Mouse (Mus musculus) small intestine, adult 2 months (tissue): Measurements from ENCODE around the gene Gnat2. TPM values are rescaled to one million over a fixed set of nuclear protein-coding genes. Genes with fewer than 3 reads are reported as not detected.

Experiments
- H3K27ac ChIP-seq: fragments of 200-500 bp; 2 replicates; pipeline ENCODE4 v1.5.1; 2012; ENCODE audit warnings: low read depth, low read length, control low read depth, inconsistent platforms; ENCODE audit not compliant: insufficient read depth
- H3K27me3 ChIP-seq: fragments of 200-500 bp; 2 replicates; pipeline ENCODE4 v1.6.1; 2012; ENCODE audit warnings: mild to moderate bottlenecking, moderate library complexity, low read length, inconsistent platforms; ENCODE audit not compliant: control insufficient read depth, insufficient read depth
- H3K36me3 ChIP-seq: fragments of 200-500 bp; 2 replicates; pipeline ENCODE4 v1.6.1; 2012; ENCODE audit warnings: mild to moderate bottlenecking, low read length, control low read depth, inconsistent platforms; ENCODE audit not compliant: control insufficient read depth, insufficient read depth
- H3K4me1 ChIP-seq: fragments of 200-500 bp; 2 replicates; pipeline ENCODE4 v1.6.1; 2012; ENCODE audit warnings: low read length, inconsistent platforms, mixed read lengths; ENCODE audit not compliant: control insufficient read depth, insufficient read depth, insufficient read length
- H3K4me3 ChIP-seq: fragments of 200-500 bp; 2 replicates; pipeline ENCODE4 v1.5.1; 2012; ENCODE audit warnings: low read depth, mild to moderate bottlenecking, control low read depth, inconsistent platforms, low read length, moderate library complexity
- CTCF ChIP-seq: fragments of 200-500 bp; IDR thresholded peaks from 2 replicates; pipeline ENCODE4 v1.5.1; 2012; ENCODE audit warnings: low read depth, mild to moderate bottlenecking, control low read depth, inconsistent platforms, low read length, moderate library complexity, mixed read lengths; ENCODE audit not compliant: insufficient replicate concordance, insufficient read length; ENCODE audit errors: extremely low read depth
- POLR2A ChIP-seq: fragments of 200-500 bp; IDR thresholded peaks from 2 replicates; pipeline ENCODE4 v1.6.1; 2012; ENCODE audit warnings: low read depth, mild to moderate bottlenecking, control low read depth, inconsistent platforms, low read length, moderate library complexity
- WGBS: fragments of 180-500 bp; shearing (Covaris S2); methylation state at CpG from one replicate; pipeline ENCODE4 v1.1.7; 2018; 5-methylcytosine and 5-hydroxymethylcytosine counted together
- polyA plus RNA-seq: library from polyadenylated mRNA; depleted of rRNA; stranded (reverse); fragments of >200 nt; gene quantifications from 2 replicates; pipeline ENCODE4 v1.2.3, GENCODE M21; 2012; rRNA removed

Gene Gnat2
- polyA plus RNA-seq, 1 experiment = 0.91 TPM

- Histone ChIP-seq H3K4me3 (no peak overlapping the region), H3K4me1 (peaks cover 5% of the 10 kb centered on the region; the same call in 1 of the 2 replicates), H3K27ac (peak overlapping the region; percentile 68), H3K27me3 (no peaks in the 10 kb centered on the region), H3K36me3 (peaks cover 2% of the 10 kb centered on the region; the same call in 1 of the 2 replicates)
- 41% methylated on average over 11 of the region's 11 CpGs for WGBS
- TF ChIP-seq POLR2A (no peak), CTCF (peak; percentile 74; the same call in 1 of the 2 replicates)
Measured at GRCm38 (mm10) chr3:108147386-108148235, 55.0 kb downstream of the Gnat2 start.

Other genes starting within 250 kb of the Gnat2 start
- 127 and 351 TPM in 2 replicates for gene Eps8l3, start 215.6 kb upstream of the Gnat2 start, polyA plus RNA-seq
- gene Gstm5, start 197.0 kb upstream of the Gnat2 start, polyA plus RNA-seq = 6.6 and 11.3 TPM in 2 replicates
- 9.4 and 29.1 TPM in 2 replicates for gene Gstm7, start 161.0 kb upstream of the Gnat2 start, polyA plus RNA-seq
- 9.5 and 20.7 TPM in 2 replicates for gene Gstm6, start 149.0 kb upstream of the Gnat2 start, polyA plus RNA-seq
- gene Gstm3, start 123.5 kb upstream of the Gnat2 start, polyA plus RNA-seq = 159 and 411 TPM in 2 replicates
- gene Gstm2, start 106.3 kb upstream of the Gnat2 start, polyA plus RNA-seq = 26.7 and 56.7 TPM in 2 replicates
- 243 and 695 TPM in 2 replicates for gene Gstm1, start 74.8 kb upstream of the Gnat2 start, polyA plus RNA-seq
- 5.6 and 16.1 TPM in 2 replicates for gene Gstm4, start 47.9 kb upstream of the Gnat2 start, polyA plus RNA-seq
- gene Ampd2, start 6.1 kb upstream of the Gnat2 start, polyA plus RNA-seq = 88.8 and 107 TPM in 2 replicates
- 5.4 and 14.8 TPM in 2 replicates for gene Gnai3, start 53.4 kb downstream of the Gnat2 start, polyA plus RNA-seq
- 0.05 TPM in 1 of 2 replicates, not detected in the other for gene Gpr61, start 62.1 kb downstream of the Gnat2 start, polyA plus RNA-seq
- 10.1 and 17.6 TPM in 2 replicates for gene Amigo1, start 93.5 kb downstream of the Gnat2 start, polyA plus RNA-seq
- 5.5 and 9.4 TPM in 2 replicates for gene Cyb561d1, start 108.4 kb downstream of the Gnat2 start, polyA plus RNA-seq
- 3.6 and 9.7 TPM in 2 replicates for gene Atxn7l2, start 118.1 kb downstream of the Gnat2 start, polyA plus RNA-seq
- gene Sypl2, start 133.9 kb downstream of the Gnat2 start, polyA plus RNA-seq = 2.5 and 6.3 TPM in 2 replicates
- 21.9 and 36.2 TPM in 2 replicates for gene Psma5, start 164.1 kb downstream of the Gnat2 start, polyA plus RNA-seq
- 18.1 and 32.8 TPM in 2 replicates for gene Sort1, start 191.3 kb downstream of the Gnat2 start, polyA plus RNA-seq